Mouse (Mus musculus): ENCODE results near the gene Ghr. TPM values are rescaled to one million over a fixed set of nuclear protein-coding genes. Genes with fewer than 3 reads are reported as not detected.

Ghr gene
- total RNA-seq, 2 experiments from 2014 or later = 60.6 to 64.7 TPM

DNA sequence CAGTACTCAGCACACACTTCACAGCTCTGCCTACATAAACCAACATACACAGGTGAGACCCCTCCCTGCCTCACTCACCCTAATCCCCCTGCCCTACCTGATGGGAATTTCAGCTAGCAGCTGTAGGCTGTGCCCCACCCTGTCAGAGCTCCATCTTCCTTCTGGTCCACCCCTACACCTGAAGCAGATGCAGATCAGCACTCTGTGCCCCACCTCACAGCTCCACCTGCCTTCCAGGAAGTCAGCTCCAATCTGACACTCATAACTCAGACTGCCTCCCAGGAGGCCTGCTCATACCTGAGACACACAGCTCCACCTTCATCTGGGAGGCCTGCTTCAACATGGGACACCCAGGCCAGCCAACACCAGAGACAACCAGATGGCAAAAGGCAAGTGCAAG lies 192.6 kb downstream of the Ghr start:
- DNase-seq (ENCODE audit: low spot score in 2 of 2) = no peak

DNA sequence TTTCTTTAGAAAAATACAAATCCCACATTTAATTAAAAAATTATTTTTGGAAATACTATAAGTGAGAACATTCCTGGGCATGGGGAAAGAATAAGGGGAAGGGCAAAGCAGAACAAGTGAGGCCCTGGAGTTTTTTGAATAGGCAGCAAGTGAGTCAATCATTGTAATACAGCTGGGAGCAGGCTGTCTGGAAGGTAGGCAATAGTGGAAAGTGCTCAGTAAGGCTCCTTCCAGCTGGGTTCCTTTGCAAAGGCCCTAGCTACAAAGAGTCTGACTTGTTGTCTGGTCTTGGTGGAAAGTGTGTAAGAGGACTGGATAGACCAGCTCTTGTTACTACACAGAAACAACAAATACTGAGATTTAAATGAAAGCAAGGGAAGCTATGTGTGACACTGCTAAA lies 194.3 kb downstream of the Ghr start:
- no peak for DNase-seq (ENCODE audit: low spot score in 2 of 2)

DNA sequence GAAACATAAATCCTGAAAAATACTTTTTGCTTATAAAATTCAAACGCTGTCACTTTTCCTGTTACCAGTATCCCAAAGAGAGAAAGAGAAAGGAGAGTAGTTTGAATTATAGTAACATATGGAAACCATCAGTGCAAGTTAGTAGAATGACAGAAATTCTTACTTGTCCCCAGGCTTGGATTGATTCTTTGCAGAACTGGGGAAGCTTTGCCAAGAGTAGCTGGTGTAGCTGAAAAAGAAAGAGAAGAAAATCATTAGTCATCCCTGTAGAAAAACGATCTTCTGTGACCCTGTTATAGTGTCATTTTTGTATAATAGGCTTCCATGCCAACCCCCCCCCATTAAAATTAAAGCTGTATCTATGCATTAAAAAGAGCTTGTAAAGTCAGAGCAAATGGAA lies 194.8 kb downstream of the Ghr start:
- DNase-seq (ENCODE audit: low spot score in 2 of 2) = no peak

DNA sequence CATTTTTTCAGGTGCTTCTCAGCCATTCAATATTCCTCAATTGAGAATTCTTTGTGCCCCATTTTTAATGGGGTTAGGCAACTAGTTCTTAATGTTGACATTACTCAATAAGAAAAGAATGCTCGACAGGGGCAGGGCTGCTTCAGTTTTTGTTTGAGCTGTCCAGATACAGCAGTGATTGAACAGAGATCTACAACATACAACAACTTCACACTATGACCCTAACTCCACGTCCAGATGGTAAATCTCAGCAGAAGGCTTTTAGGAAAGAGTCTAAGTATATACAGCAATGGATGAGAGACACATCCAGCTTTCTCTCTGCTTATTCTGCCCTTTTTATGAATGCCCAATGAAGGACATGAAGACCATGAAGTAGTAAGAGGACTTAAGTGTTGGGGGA lies 199.5 kb downstream of the Ghr start:
- no peak for DNase-seq (ENCODE audit: low spot score in 2 of 2)

DNA sequence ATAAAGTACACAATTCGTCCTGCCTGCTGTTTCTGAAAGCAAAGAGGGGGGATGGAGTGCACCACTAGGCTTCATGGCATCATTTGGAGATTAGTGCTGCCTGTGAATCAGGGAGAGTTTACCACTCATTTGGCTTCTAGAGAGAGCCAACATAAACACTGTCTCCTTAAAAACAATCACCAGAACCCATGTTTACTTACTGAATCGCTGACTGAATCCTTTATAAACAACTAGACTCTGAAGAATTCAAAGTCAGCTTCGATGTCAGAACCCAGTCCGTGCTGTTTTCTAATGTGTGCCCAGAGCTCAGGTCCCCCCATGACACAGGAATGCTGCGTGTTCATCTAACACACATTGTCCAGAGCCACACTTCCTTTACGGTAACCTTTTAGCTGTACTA lies 201.9 kb downstream of the Ghr start:
- no peak for DNase-seq (ENCODE audit: low spot score in 2 of 2)

DNA sequence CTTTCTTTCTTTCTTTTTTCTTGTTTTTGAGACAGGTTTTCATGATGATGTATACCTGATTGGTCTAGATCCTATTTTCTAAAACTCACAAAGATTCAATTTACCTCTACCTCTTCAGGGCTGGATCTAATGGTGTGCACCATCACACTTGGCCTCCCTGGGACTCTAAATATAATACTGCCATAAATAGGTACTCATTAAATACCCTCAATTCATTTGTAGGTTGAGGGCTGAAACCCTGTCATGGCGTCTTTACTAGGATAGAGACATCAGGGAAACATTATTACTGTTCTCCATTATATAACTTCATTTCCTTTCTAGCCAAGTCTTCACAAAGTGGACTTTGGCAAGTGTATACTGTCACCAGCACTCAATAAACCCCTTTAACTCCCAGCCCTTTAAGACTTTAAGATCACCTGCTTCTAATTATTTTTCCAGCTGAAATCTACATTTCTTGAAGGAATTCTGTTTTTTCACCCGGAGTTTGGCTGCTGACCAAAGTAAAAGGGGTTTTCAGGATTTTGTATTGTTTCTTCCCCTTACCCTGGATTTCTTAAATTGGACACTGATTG lies 214.9 kb downstream of the Ghr start:
- DNase-seq (ENCODE audit: low spot score in 2 of 2) = no peak

DNA sequence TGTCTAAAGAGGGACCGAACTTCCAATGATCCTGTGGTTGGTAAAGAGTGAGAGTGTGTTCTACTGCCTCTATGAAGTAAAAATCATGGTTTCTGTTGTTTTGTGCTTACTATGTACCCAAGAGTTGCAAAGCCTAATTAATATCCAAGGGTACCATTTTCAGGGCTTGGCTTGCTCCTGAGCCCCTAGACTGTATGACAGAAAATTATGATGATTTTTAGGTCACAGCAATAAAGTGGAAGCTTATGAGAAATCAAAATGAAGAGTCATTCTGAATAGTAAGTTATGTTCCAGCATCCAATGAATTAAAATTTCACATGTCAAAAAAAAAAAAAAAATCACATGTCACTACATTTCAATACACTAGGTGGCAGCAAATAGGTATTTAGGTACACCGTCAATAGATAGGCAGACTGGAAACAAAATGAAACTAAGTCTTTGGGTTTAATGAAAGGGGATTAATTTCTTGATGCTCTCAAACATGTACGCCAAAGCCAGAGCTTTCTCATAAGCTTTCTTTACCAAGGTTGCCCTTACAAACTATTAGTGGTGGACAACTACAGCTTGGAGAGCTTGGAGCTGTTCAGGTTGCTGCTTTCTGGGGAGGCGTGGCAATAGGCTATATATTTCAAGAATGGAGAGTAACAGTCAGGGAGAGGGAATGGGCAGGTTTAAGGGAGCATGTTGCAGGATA lies 227.1 kb downstream of the Ghr start:
- no peak for DNase-seq (ENCODE audit: low spot score in 2 of 2)

DNA sequence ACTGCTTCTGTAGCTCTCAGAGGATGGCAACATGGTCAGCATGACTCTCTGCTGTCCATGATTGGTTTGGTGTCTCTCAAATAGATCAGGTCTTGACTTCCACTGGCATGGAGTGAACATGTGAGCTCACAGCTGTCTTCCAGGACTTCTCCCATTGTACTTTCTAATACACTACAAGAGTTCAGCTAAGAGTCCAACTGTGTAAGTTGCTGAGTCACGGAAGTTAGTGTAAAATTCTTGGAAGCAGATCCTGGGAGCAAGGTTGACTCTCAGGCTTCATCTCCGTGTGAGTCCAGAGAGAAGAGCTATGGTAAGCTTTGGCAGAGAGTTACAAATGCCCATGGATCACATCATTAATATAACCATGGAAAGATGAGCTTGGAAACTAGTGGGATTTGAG lies 229.6 kb downstream of the Ghr start:
- no peak for DNase-seq (ENCODE audit: low spot score in 2 of 2)

DNA sequence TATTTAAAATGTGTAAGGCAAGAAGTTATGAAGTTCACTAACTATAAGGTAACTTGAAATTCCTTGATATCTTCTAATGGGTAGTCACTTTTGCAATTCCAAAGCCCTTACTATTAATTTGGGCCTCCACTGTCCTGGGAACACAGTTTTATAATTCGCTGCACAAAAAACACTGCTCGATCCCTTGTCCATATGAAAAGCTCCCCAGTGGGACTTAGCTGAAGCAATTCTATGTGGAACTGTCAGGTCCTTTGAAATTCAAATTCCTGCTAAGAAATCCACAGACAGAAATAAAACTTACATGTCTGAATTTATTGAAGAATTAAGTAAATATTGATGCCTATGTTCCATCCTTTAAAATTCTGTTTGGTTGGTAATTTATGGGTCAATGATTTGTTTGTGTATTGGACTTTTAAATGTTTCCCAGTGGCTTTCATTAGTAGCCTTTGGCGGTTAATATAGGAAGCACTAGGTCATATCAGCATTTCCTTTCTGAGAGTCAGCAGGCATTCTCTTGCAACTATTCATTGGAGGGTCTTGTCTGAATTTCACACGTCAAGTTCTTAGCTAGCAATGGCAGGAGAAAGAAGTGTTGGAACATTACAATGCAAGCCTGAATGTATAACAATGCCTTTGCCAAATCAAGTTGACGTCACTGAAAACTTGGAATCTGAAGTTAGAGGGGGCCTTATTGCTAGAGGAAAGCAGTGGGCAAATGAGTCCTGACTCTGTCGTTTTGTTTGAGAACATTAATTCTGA lies 233.8 kb downstream of the Ghr start:
- DNase-seq (ENCODE audit: low spot score in 2 of 2) = no peak

DNA sequence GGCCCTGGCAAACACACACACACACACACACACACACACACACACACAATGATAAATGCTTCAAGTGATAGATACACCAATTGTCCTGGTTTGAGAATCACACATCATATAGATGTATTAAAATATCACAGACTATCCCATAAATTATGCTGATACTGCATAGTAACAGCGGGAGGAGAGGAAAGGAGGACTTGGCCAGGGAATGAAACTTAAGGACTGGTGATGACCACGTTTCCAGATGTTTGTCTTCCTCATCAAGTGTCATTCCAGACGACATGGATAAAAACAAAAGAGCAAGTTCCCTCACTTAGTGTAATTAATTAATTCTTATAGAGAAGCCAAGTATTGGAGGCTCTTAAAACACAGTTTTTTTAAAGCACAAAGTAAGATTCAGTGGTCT lies 236.6 kb downstream of the Ghr start:
- no peak for DNase-seq (ENCODE audit: low spot score in 2 of 2)

DNA sequence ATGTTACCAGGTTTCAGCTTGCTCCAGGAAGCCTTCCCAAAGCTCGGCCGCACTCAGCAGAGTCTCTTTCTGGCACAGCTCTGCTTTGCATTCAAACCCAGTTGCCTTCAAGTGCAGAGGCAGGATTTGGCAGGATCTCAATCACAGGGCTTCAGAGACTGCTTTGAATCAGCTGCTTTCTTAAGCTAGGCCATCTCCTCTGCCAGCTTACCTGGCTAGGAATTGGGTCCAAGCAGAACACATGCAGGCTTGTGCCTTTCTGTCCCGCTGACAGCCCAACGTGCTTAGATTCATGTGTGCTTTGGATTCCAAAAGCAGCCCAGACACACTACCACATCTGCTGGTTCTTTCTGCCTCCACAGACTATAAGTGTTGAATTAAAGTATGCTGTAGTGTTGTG lies 238.7 kb downstream of the Ghr start:
- DNase-seq (ENCODE audit: low spot score in 2 of 2) = no peak

DNA sequence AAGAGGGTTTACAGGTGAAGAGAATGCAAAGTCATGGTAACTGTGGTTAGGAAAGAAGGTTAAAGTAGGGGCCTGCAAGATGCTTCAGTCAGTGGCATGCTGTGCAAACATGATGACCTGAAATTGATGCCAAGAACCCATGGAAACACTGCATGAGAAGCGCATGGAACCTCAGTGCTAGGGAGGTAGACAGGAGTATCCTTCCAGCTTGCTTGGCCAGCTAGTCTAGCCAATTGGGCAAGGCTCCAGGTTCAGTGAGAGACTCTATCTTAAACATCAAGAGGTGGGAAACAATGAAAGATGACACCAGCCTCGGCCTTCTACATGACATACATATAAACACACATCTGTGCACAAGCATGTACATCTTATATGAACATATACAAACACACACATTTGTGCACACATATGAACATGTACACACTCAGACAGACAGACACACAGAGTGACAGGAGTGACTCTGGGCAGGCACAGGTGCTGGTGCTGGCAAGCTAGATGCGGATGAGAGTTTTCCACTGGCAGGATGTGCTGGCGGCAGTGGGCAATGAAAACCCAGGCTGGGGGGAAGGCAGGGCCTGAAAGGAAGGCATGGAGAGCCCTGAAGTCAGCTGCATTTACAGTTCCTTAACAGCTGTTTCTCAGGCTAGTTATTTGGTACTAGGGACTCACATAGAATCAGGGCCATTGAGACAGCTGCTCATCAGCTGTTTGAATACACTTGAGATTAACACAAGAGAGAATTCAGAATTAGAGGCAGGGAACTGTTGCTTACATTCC lies 241.3 kb downstream of the Ghr start:
- DNase-seq (ENCODE audit: low spot score in 2 of 2) = no peak

DNA sequence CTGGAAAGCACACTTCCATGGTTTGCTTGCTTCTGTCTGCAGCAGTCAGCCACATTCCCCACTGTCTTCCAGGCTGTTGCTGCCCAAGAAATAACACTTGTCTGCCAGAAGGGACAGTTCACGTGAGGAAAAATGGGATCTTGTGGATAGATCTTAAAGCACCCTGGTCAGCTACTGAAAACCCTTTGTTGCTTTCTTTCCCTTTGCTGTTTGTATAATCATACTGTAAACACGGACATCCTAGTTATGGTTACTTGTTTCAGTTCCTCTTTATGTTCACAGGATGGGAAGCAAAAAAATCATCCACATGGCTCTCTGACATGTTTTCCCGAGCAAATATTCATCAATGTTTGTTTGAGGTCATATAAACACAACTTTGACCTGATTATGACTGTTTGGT lies 243.4 kb downstream of the Ghr start:
- DNase-seq (ENCODE audit: low spot score in 2 of 2) = no peak

DNA sequence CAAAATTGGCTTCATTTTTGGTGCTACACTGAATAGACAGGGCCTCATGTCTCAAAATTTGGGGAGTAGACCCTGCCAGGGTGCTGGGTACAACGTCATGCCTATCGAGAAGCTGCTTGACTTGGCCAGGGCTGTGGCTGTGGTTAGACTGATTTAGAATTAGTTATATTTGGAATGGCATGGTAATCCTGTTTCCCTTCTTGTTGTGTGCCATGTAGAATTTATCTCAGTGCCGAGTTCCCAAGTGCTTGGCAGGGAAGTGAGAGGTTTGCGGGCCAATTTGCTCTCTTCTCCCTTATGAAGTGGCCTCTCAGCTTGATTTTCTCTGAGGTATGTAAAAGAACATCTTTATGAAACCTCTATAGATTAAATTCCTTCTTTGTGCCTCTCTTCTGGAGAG lies 250.8 kb downstream of the Ghr start:
- DNase-seq (ENCODE audit: low spot score in 2 of 2) = no peak

DNA sequence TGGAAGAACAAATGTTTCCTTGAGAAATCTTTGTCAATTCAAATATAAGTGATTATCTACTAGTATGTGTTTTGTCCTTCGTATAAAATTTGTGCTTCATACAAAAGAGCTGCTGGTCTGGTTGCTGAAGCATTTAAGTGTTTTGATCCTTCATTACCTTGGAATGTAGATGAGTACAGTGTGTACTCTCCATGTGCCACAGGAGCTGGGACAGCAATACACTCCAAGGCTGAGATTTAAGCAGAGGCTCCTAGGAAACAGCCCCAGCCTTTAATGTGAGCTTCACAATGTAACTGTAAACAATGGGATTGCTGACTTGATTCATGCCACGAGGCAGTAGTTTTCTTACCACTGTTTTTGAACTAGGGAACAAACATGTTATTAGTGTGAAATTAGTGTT lies 251.5 kb downstream of the Ghr start:
- no peak for DNase-seq (ENCODE audit: low spot score in 2 of 2)

DNA sequence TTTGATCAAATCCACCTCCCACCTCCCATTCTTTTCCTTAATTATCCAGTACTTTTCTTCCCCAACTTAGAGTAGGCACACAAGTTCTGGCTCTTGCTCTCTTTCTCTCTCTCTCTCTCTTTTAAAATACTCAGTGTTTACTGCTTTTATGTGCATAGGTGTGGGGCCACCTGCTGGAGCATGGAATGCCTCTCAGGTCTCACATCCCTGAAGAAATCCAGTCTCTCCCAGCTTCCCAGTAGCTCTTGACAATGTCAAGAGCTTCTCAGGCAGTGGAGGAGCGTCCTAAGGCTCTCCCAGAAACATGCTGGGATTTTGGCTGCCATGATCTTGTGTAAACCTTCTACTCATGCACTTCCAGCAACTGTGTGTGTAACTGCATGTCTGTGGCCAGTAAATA lies 253.0 kb downstream of the Ghr start:
- DNase-seq (ENCODE audit: low spot score in 2 of 2) = no peak

DNA sequence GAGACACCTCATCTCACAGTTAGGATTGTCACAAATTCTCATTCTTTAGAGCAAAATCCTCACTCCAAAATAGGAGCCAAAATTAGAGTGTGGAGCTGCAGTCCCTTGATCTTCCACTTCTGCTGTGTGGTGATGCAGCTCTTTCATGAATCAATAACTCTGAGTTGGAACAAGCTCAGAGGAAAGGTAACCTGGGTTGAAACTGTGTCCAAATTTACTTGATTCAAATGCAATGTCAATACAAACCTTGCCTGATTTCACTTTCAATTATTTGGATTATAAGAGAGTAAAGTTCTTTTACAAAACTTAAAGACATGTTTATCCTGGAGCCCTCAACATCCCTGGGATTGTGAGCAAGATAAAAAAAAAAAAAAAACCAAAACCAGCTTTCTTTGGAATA lies 260.3 kb downstream of the Ghr start:
- no peak for DNase-seq (ENCODE audit: low spot score in 2 of 2)

DNA sequence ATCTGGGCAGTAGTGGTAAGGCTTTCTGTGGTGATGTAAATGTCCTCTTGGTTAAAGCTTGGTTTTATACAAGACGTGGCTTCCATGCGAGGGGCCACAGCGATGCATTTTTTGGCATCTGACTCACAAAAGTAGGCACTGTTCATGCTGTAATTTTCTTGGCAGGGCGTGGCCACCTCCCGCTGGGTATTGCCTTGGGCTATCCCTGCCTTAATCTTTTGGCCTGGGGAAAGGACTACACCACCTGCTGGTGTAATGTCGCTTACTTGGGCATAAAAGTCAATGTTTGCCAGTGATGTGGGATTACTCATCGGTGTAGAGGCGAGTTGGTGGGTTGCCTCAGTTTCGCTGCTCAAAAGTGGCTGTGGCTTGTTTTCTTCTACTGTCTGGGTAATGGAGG lies 263.4 kb downstream of the Ghr start:
- no peak for DNase-seq (ENCODE audit: low spot score in 2 of 2)

DNA sequence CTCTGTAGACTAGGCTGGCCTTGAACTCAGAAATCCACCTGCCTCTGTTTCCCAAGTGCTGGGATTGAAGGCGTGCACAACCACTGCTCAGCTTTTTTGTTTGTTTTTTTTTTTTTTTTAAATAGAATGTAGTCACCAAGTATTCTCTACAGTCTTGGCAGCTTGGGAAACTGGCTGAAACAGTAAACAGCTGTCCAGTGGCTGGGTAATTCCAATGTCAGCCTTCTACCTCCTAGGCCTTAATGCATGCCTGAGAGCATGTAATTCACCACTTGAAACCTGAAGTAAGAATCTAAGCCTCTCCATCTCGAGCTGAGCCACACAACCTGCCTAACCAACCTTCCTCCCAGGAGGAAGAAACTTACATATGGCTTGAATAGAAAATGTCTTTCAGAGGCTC lies 266.7 kb downstream of the Ghr start:
- DNase-seq (ENCODE audit: low spot score in 2 of 2) = no peak

DNA sequence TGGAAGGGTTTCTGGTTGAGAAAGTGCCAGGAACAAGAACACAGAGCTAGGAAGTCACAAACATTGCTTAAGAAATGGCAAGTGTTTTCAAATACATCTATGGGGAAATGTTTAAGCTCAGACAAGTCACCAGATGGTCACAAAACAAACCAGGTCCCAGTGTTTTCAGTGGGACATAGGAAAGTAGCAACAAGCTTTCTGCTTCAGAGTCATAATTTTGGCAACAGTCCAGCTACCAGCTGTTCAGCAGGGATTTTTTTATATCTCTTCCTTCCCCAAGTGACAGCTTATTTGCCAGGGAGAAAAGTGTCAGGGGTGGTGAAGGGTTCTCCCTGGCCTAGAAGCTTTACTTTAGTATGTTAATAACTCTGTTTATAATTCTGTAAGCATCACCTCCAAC lies 270.4 kb downstream of the Ghr start:
- DNase-seq (ENCODE audit: low spot score in 2 of 2) = no peak

DNA sequence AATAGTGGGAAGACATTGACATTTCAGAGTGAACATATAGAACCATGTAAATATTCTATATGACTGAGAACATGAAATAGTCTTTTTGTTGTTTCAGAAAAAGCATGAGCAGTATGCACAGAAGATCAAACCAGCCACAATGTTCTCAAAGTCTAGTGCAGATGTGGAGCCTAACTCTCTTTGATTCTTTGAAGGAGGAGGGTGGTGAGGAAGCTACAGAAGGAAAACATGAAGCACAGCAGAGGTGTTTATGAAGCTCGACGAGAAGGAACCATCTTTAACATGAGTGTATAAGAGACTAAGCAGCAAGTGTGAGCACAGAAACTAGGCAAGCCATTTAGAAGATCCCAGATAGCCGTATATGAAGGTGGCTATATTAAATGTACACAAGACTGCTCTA lies 273.4 kb downstream of the Ghr start:
- DNase-seq (ENCODE audit: low spot score in 2 of 2) = no peak

DNA sequence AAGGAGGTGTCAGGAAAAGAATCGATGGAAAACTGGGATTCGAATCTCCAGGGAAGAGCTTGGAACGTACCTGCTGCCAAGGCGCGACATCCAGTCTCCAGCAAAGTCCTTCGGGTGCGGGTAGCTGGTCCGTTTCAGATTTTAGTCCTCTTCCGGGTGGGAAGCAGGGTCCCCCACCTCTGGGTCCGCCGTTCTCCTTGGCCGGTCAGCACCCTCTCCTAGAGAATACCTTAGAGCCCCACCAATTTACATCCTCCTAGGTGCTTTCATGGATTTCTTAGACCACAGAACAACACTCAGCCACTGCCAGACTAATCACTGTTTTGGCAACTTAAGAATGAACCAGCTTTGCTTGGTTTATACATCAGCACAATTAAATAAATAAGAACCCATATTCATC lies 279.9 kb downstream of the Ghr start, which contains the start of gene Ccdc152:
Gene Ccdc152 (minus strand): TSS at position 101 of the 400 bp plus-strand sequence.
- no peak for DNase-seq (ENCODE audit: low spot score in 2 of 2)

Measured in adrenal gland, postnatal 4 days (tissue).